Mouse (Mus musculus): Measurements from ENCODE around the gene Nicn1.

GRCm38 (mm10) chr9:108280071-108280828 lies 10.0 kb upstream of the Nicn1 start:
- TF ChIP-seq GATA1 (IDR thresholded peaks at IDR 0.05; ENCODE audit: low read length), result no peak
- TF ChIP-seq TAL1 (IDR thresholded peaks at IDR 0.05; ENCODE audit: low read length), result no peak

Data from erythroblast, embryonic 14.5 days (primary cell).